Mouse (Mus musculus) C2C12 (cell line): ENCODE results near the gene Trio.

Experiments
- CEBPB ChIP-seq: IDR thresholded peaks from one replicate; pipeline ENCODE4 v1.6.1; 2011; ENCODE audit warnings: low read depth, mild to moderate bottlenecking, control low read depth, moderate library complexity
- CTCF ChIP-seq: IDR thresholded peaks from one replicate; pipeline ENCODE4 v1.5.1; 2011; ENCODE audit not compliant: control insufficient read depth, insufficient read depth, insufficient read length
- FOSL1 ChIP-seq: IDR thresholded peaks from one replicate; pipeline ENCODE4 v1.8.0; 2011; ENCODE audit warnings: mild to moderate bottlenecking, low read length; ENCODE audit not compliant: poor library complexity, insufficient read depth, severe bottlenecking
- USF1 ChIP-seq: IDR thresholded peaks from one replicate; pipeline ENCODE4 v1.6.1; 2011; ENCODE audit warnings: low read depth, mild to moderate bottlenecking, control low read depth, moderate library complexity

DNA sequence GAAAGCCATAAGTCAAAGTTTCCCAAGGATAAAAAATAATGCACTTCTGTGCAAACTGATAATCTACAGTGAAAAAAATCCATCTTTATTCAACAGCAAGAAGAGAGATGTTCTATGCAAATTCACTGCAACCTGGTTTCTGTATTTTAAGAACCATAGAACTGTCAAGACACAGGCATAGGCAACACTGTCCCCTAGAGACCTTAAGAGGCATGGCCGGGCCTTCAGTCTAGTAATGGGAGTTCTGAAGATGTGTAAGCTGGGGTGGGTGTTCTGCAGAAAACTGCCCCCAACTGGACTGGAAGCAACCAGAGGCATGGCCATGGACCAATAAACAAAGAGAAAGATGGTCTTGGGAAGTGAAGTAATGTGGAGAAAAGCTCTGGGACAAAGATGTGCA lies 166.1 kb downstream of the Trio start:
- TF ChIP-seq CTCF (no peak), CEBPB (no peak), FOSL1 (no peak), USF1 (no peak)
